7 mouse cellular contexts compared by ENCODE assay signal in the genomic region with DNA sequence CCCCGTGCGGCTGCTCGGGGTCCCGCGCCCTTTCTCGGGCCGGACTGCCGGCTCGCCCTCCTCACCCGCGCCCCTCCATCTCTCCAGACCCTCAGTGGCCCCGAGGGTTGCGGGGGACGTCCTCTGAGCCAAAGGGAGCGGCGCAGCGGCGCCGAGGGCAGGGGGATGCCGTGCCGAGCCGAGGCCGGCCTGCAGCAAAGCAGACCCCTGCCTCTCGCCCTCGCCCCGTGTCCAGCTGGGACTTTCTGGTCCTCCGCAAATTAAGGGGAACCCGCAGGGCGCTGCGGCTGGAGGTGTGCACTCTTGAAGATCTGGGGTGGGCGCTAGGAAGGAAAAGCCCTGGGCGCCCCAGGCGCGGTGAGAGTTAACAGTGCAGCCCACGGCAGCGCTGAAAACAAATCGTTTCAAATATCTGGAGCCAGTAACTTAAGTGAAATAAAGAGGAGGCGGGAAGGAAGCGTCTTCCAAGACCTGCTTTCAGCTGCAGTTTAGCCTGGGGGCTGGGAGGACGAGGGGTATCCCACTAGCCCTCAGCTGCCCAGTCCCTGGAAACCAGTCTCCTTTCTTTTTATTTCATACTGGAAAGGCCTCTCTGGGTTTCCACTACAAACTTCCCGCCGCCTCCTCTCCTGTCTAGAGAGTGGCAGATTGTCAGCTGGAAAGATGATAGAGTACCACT. TPM values are rescaled to one million over a fixed set of nuclear protein-coding genes. Genes with fewer than 3 reads are reported as not detected.
DNase-seq lines count a peak whose midpoint lies in the region; ATAC-seq lines count a peak whose summit lies in the region.

No protein-coding gene starts in this region.

- 2% methylated on average over 40 of the region's 42 CpGs for WGBS in embryonic facial prominence, embryonic 15.5 days
- WGBS in midbrain, embryonic 13.5 days, result under 1% methylated on average over 42 of the region's 42 CpGs

- no peaks in the 10 kb centered on the region for H3K9me3 ChIP-seq in embryonic facial prominence, embryonic 15.5 days (replicated peaks)
- H3K9me3 ChIP-seq in midbrain, embryonic 13.5 days, result no peaks in the 10 kb centered on the region

- peak overlapping the region; percentile 80 for H3K4me3 ChIP-seq in embryonic facial prominence, embryonic 15.5 days (replicated peaks)
- H3K4me3 ChIP-seq in midbrain, embryonic 13.5 days (replicated peaks), result peak overlapping the region; percentile 92

- peaks cover 31% of the 10 kb centered on the region for H3K4me1 ChIP-seq in embryonic facial prominence, embryonic 15.5 days
- peaks cover 69% of the 10 kb centered on the region for H3K4me1 ChIP-seq in midbrain, embryonic 13.5 days (replicated peaks)

- peak overlapping the region; percentile 85 for H3K9ac ChIP-seq in embryonic facial prominence, embryonic 15.5 days
- peak overlapping the region; percentile 96 for H3K9ac ChIP-seq in midbrain, embryonic 13.5 days (replicated peaks)

- H3K4me2 ChIP-seq in embryonic facial prominence, embryonic 15.5 days (replicated peaks), result peak overlapping the region; percentile 90
- H3K4me2 ChIP-seq in midbrain, embryonic 13.5 days (replicated peaks), result peak overlapping the region; percentile 87

- H3K27me3 ChIP-seq in embryonic facial prominence, embryonic 15.5 days, result peaks cover 12% of the 10 kb centered on the region; the same call in 1 of the 2 replicates
- no peaks in the 10 kb centered on the region for H3K27me3 ChIP-seq in midbrain, embryonic 13.5 days

- H3K27ac ChIP-seq in embryonic facial prominence, embryonic 15.5 days (replicated peaks), result peak overlapping the region; percentile 98
- H3K27ac ChIP-seq in midbrain, embryonic 13.5 days, result peak overlapping the region; percentile 97

- no peaks in the 10 kb centered on the region for H3K36me3 ChIP-seq in embryonic facial prominence, embryonic 15.5 days
- no peaks in the 10 kb centered on the region for H3K36me3 ChIP-seq in midbrain, embryonic 13.5 days

- intact Hi-C loops in heart, postnatal 36 days (cut with DNase I), result loop anchor here (10.0 kb wide), 1 partner anchor 443 kb away; no protein-coding TSS in a partner anchor
- intact Hi-C loops in left cerebral cortex, postnatal 25 days (cut with DNase I), result loop anchor here (1.0 to 10.0 kb wide), 7 partner anchors 102 to 499 kb away; partner anchors contain the start of gene Rev1

- DNase-seq in urinary bladder, adult 18-20 months (ENCODE audit: low spot score in 2 of 2), result peak; percentile 6 to 17
- DNase-seq in urinary bladder, adult 2 months (ENCODE audit: low spot score), result no peak
- DNase-seq in heart, postnatal 36 days, result peak; percentile 10 to 22
- DNase-seq in left cerebral cortex, postnatal 25 days (ENCODE audit: low spot score in 2 of 2), result peak; percentile 60 to 64
- DNase-seq in thymus, postnatal 0 days (ENCODE audit: low spot score), result peak; percentile 18

- ATAC-seq in embryonic facial prominence, embryonic 15.5 days (ENCODE audit: insufficient number of reproducible peaks, low FRiP score, low TSS enrichment, low read depth), result peak; percentile 68
- ATAC-seq in midbrain, embryonic 13.5 days, result no peak; the same call in 1 of the 2 replicates

RNA-seq across cellular contexts. Expression of gene Aff3, which starts 36.9 kb away (rescaled TPM):
- polyA plus RNA-seq in urinary bladder, adult 2 months (2012; rRNA removed), result 2.3 and 3.6 TPM in 2 replicates
- polyA plus RNA-seq in embryonic facial prominence, embryonic 15.5 days (2015; fragmentation: Nextera tagmentation; extraction: Ambion mirVana), result 15.4 and 16.0 TPM in 2 replicates
- 1 to 10 TPM; 2.1 to 2.6 TPM for total RNA-seq in heart, postnatal 36 days (2021)
- total RNA-seq in left cerebral cortex, postnatal 25 days (2021), result 100 to 1,000 TPM in 1 of 2 experiments, 10 to 100 TPM in 1; 94.2 to 102 TPM
- polyA plus RNA-seq in midbrain, embryonic 13.5 days (2015; fragmentation: Nextera tagmentation; extraction: Ambion mirVana), result 10.7 and 12.7 TPM in 2 replicates
- polyA plus RNA-seq in thymus, postnatal 0 days (2015; fragmentation: Nextera tagmentation; extraction: Ambion mirVana), result 11.6 and 16.1 TPM in 2 replicates
